Mouse (Mus musculus): Measurements from ENCODE around the gene Ggnbp2.

- TF ChIP-seq TAL1 (IDR thresholded peaks at IDR 0.05; ENCODE audit: low read length) (no peak), GATA1 (IDR thresholded peaks at IDR 0.05; ENCODE audit: low read length) (no peak)
Observed at GRCm38 (mm10) chr11:84847475-84848090, 23.0 kb downstream of the Ggnbp2 start.
